Mouse (Mus musculus) brown adipose tissue, adult 24 weeks (tissue): ENCODE results near the gene Cdk10. TPM values are rescaled to one million over a fixed set of nuclear protein-coding genes. Genes with fewer than 3 reads are reported as not detected.

Experiments
- H3K27ac ChIP-seq: fragments of 200-500 bp; replicated peaks from 2 replicates; pipeline ENCODE4 v1.5.1; 2012; ENCODE audit warnings: low read depth, mild to moderate bottlenecking, low read length
- H3K4me1 ChIP-seq: fragments of 200-500 bp; 2 replicates; pipeline ENCODE4 v1.6.1; 2012; ENCODE audit warnings: low read length, mixed read lengths; ENCODE audit not compliant: control insufficient read depth, insufficient read depth, insufficient read length
- H3K4me3 ChIP-seq: fragments of 200-500 bp; 2 replicates; pipeline ENCODE4 v1.5.1; 2012; ENCODE audit warnings: low read depth, mild to moderate bottlenecking, low read length, moderate library complexity; ENCODE audit not compliant: insufficient read depth
- polyA plus RNA-seq: library from polyadenylated mRNA; stranded (reverse); fragments of >200 nt; gene quantifications from 2 replicates; pipeline ENCODE4 v1.2.4, GENCODE M21; 2012; ENCODE audit not compliant: missing spikeins, insufficient read depth, insufficient read length

Cdk10 gene
- polyA plus RNA-seq, 1 experiment, result 11.4 TPM

DNA sequence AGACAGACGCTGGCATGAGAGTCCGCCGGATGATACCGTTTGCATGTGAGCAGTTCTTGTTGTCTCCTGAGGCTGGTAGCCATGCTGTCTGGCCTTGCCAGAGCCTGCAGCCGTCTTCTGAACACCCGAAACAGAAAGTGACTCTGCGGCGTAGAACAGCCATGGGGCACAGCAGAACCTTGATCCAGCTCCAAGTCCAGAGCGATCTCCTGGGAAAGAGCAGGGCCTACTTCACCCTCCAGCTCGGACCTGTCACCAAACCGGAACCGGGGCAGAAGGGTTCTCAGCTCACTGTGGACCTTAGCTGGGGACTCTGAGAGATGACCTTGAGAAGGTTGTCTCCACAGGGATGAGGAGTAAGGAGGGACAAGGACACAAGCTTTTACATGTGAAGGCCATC lies 50.5 kb downstream of the Cdk10 start:
- no peak overlapping the region for H3K4me3 ChIP-seq
- no peak overlapping the region for H3K27ac ChIP-seq
- H3K4me1 ChIP-seq, result 0 out of 2 replicates have a peak, but pooled peaks cover 4% of the 10 kb centered on the region

DNA sequence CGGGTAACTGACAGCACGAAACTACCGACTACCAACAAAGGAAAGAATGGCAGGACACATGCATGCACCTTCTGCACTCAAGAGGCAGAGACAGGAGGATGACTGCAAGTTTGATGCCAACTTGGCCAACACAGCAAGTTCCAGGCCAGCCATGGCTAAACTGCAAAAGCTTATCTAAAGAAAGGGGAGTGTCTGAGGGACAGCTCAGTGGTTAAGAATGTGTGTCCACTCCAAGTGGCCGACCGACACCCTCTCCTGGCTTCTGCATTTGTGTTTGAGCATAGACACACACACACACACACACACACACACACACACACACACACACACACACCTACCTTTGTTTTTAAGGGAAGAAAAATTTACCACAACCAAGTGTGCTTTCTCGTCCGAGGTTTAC lies 53.8 kb downstream of the Cdk10 start:
- H3K4me3 ChIP-seq, result no peak overlapping the region
- no peaks in the 10 kb centered on the region for H3K4me1 ChIP-seq
- H3K27ac ChIP-seq, result no peak overlapping the region

DNA sequence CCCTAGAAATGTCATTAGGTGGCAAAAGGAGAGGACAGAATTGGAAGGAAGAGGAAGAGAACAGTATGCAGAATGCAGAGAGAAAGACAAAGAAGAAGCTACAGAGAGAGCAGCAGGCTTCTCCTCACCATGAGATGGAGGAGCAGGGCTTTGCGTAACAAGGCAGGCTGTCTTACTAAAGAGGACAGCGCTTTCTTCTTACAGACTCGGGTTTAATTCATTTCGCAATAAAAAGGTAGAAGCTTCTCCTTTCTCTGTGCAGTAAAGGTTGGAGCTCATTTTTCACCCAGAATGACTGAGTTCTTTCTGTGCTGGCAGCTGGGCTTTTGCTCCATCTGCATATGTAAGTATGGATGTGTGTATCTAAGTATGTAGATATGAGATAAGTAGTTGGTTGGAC lies 55.2 kb downstream of the Cdk10 start:
- no peak overlapping the region for H3K4me3 ChIP-seq
- no peak overlapping the region for H3K27ac ChIP-seq
- H3K4me1 ChIP-seq, result no peaks in the 10 kb centered on the region

DNA sequence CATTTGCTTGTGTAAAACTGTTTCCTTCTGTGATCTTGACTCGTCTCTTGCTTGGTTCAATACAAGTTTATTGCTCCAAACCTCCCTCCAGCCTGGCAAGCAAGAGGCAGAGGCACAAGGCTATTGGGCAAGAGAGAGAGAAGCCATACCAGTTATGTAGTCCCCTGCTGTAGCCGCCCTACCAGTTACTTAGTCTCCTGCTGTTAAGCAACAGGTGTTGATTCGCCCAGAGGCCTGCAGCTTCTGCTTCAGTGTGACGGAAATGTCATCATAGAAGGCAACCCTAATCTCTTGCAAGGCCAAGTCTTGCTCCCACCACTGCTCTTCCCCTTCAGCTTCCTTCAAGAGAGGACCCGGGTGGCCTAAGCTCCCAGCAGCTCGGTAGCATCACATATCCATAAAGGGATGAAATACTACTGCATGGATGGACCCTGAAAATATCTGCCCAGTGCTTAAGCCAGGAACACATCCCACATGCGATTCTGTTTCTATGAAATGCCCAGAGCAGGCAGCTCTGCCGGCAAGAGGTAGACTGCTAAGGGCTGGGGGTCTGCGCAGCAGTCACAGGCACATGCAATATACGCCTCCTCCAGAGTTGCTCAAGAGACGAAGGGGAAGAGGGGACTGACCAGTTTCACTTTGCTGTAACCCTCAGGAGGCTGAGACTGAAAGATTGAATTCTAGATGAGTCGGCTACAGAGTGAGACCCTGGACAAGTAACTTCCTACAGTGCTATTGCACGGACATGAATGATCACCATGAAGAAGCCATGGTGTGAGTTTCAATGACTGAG lies 55.9 kb downstream of the Cdk10 start:
- Histone ChIP-seq H3K4me1 (no peaks in the 10 kb centered on the region), H3K27ac (no peak overlapping the region), H3K4me3 (no peak overlapping the region)

Other genes starting within 250 kb of the Cdk10 start
- 33.3 and 37.9 TPM in 2 replicates for gene Ankrd11, start 182.6 kb upstream of the Cdk10 start, polyA plus RNA-seq
- 154 and 173 TPM in 2 replicates for gene Spg7, start 161.9 kb upstream of the Cdk10 start, polyA plus RNA-seq
- gene Rpl13, start 122.5 kb upstream of the Cdk10 start, polyA plus RNA-seq, result 615 and 813 TPM in 2 replicates
- gene Cpne7, start 107.5 kb upstream of the Cdk10 start, polyA plus RNA-seq, result not detected in 2 replicates
- gene Sult5a1, start 66.5 kb upstream of the Cdk10 start, polyA plus RNA-seq, result 3.4 and 4.3 TPM in 2 replicates
- 29.4 and 31.2 TPM in 2 replicates for gene Dpep1, start 38.6 kb upstream of the Cdk10 start, polyA plus RNA-seq
- gene Chmp1a, start 12.1 kb upstream of the Cdk10 start, polyA plus RNA-seq, result 34.7 and 39.5 TPM in 2 replicates
- 5.8 TPM in 1 of 2 replicates, not detected in the other for gene Spata33, start 12.0 kb upstream of the Cdk10 start, polyA plus RNA-seq
- gene Spata2l, start 11.4 kb downstream of the Cdk10 start, polyA plus RNA-seq, result 1.4 and 1.9 TPM in 2 replicates
- gene Zfp276, start 29.4 kb downstream of the Cdk10 start, polyA plus RNA-seq, result 3.3 and 7.7 TPM in 2 replicates
- 7.7 and 8.5 TPM in 2 replicates for gene Vps9d1, start 29.5 kb downstream of the Cdk10 start, polyA plus RNA-seq
- not detected in 2 replicates for gene Fanca, start 93.7 kb downstream of the Cdk10 start, polyA plus RNA-seq
- gene Spire2, start 107.9 kb downstream of the Cdk10 start, polyA plus RNA-seq, result not detected in 2 replicates
- 203 and 244 TPM in 2 replicates for gene Tcf25, start 148.9 kb downstream of the Cdk10 start, polyA plus RNA-seq
- not detected in 2 replicates for gene Mc1r, start 182.3 kb downstream of the Cdk10 start, polyA plus RNA-seq
- gene Tubb3, start 186.6 kb downstream of the Cdk10 start, polyA plus RNA-seq, result 0.75 TPM in 1 of 2 replicates, not detected in the other
- 14.4 and 15.7 TPM in 2 replicates for gene Def8, start 198.7 kb downstream of the Cdk10 start, polyA plus RNA-seq